Mouse (Mus musculus): ENCODE data around the gene Cdpf1.

- TF ChIP-seq CTCF (IDR thresholded peaks at IDR 0.05; ENCODE audit: extremely low read depth, insufficient read length, insufficient replicate concordance, low read depth, low read length) (no peak), POLR2A (IDR thresholded peaks at IDR 0.05; ENCODE audit: low read depth, low read length) (no peak)
These were observed 16.0 kb downstream of the Cdpf1 start for GRCm38 (mm10) chr15:85795516-85795915.
